Mouse (Mus musculus) megakaryocyte, embryonic 14.5 days (primary cell): ENCODE measurements around the gene Ncoa7.

Source experiments
- FLI1 ChIP-seq: IDR thresholded peaks from 2 replicates; pipeline ENCODE4 v1.6.1; 2012; ENCODE audit warnings: low read length, inconsistent platforms, mixed read lengths
- GATA1 ChIP-seq: IDR thresholded peaks from 3 replicates; pipeline ENCODE4 v1.6.1; 2012; ENCODE audit warnings: mixed read lengths, low read length, inconsistent platforms, borderline replicate concordance

DNA sequence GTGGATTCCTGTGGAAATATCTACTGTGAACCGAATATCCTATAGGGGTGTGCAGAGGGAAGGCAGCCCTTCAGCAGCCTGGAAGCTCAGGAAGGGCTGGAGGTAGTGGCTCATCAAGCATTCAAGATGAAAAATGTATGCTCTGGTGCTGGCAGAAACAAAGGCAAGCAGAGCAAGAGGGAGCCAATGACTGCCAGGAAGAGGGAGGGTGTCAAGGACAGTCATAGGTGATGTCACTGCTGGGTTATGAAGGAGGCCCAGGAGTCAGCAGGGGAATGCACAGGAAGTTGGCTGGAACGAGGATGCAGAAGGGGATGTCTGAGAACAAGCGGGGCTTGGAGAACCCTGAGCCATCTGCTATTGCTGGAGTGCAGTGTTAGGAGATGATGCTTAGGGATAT is 24.9 kb downstream of the Ncoa7 start:
- TF ChIP-seq FLI1 (no peak), GATA1 (no peak)
